Mouse (Mus musculus): Measurements from ENCODE around the gene Gigyf1. TPM values are rescaled to one million over a fixed set of nuclear protein-coding genes. Genes with fewer than 3 reads are reported as not detected.
A peak's percentile ranks its signal among the peaks of the same experiment; 100 is the strongest.

Gigyf1 gene
- polyA plus RNA-seq, 1 experiment from 2014 or later: 17.3 TPM

GRCm38 (mm10) chr5:137568223-137568798, 50.0 kb downstream of the Gigyf1 start:
- ATAC-seq (ENCODE audit: low read depth): no peak
- H3K4me2 ChIP-seq: no peak overlapping the region
- H3K4me1 ChIP-seq (replicated peaks): no peaks in the 10 kb centered on the region
- no peak overlapping the region for H3K4me3 ChIP-seq
- peaks cover 6% of the 10 kb centered on the region; the same call in 1 of the 2 replicates for H3K27me3 ChIP-seq
- H3K9me3 ChIP-seq: no peaks in the 10 kb centered on the region
- no peak overlapping the region for H3K27ac ChIP-seq (replicated peaks)
- no peak overlapping the region for H3K9ac ChIP-seq
- 83% methylated on average over 8 of the region's 8 CpGs for WGBS
- H3K36me3 ChIP-seq: peaks cover 36% of the 10 kb centered on the region

DNA sequence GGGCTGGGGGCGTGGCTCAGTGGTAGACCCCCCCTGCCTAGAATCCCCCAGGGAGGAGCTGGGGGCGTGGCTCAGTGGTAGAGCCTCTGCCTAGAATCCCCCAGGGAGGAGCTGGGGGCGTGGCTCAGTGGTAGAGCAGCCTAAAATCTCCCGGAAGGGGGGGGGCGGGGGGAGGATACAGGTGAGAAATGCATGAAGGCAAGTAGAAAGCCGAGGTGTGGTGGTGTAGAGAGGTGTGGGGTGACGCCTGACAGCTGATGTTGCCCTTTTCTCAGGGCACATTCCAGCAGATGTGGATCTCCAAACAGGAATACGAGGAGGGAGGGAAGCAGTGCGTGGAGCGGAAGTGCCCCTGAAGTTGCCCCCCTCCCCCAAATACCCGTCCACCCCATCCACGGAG, 50.7 kb downstream of the Gigyf1 start:
- no peaks in the 10 kb centered on the region for H3K4me1 ChIP-seq (replicated peaks)
- WGBS: 75% methylated on average over 12 of the region's 12 CpGs
- H3K9ac ChIP-seq: no peak overlapping the region
- peaks cover 6% of the 10 kb centered on the region; the same call in 1 of the 2 replicates for H3K27me3 ChIP-seq
- H3K36me3 ChIP-seq: peaks cover 36% of the 10 kb centered on the region
- no peak for ATAC-seq (ENCODE audit: low read depth)
- no peak overlapping the region for H3K4me3 ChIP-seq
- no peak overlapping the region for H3K27ac ChIP-seq (replicated peaks)
- no peak overlapping the region for H3K4me2 ChIP-seq
- H3K9me3 ChIP-seq: no peaks in the 10 kb centered on the region

- WGBS: 30% methylated on average over 9 of the region's 9 CpGs
- no peak within 1 kb of the TSS for H3K27ac ChIP-seq (replicated peaks)
- H3K4me3 ChIP-seq: no peak within 1 kb of the TSS
- no peak for ATAC-seq (ENCODE audit: low read depth)
- H3K4me1 ChIP-seq (replicated peaks): 0 out of 2 replicates have a peak, but pooled peaks cover 5% of the 10 kb centered on the region
- H3K9me3 ChIP-seq: no peaks in the 10 kb centered on the region
- peaks cover 6% of the 10 kb centered on the region; the same call in 1 of the 2 replicates for H3K27me3 ChIP-seq
- H3K36me3 ChIP-seq: peaks cover 31% of the 10 kb centered on the region
- no peak within 1 kb of the TSS for H3K4me2 ChIP-seq
- no peak within 1 kb of the TSS for H3K9ac ChIP-seq
Measured at GRCm38 (mm10) chr5:137569665-137570064, 51.3 kb downstream of the Gigyf1 start, which contains the start of gene Tfr2. TSS of gene Tfr2 (plus strand) at chr5:137569840.

DNA sequence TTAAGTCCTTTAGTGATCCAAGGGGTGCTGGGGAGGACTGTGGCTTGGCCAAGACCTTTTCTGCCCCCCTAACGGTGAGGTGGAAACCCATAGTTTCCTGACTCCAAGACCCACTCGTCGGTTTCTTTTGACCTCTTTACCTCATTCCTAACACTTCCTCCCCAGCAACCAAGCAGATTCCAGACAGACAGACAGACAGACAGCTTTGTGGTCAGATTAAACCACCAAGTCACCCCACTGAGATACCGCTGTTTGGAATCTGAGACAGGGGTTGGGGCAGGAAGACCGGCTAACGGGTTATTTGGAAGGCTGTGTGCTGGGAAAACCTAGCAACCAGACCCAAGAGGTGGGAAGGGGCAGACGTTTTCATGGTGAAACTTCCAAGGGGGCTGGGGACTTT, 51.8 kb downstream of the Gigyf1 start:
- H3K9ac ChIP-seq: no peak overlapping the region
- peaks cover 26% of the 10 kb centered on the region for H3K36me3 ChIP-seq
- H3K4me2 ChIP-seq: no peak overlapping the region
- no peak overlapping the region for H3K4me3 ChIP-seq
- H3K9me3 ChIP-seq: no peaks in the 10 kb centered on the region
- ATAC-seq (ENCODE audit: low read depth): no peak
- 0 out of 2 replicates have a peak, but pooled peaks cover 6% of the 10 kb centered on the region for H3K4me1 ChIP-seq (replicated peaks)
- WGBS: 63% methylated on average over 7 of the region's 7 CpGs
- peaks cover 8% of the 10 kb centered on the region for H3K27me3 ChIP-seq
- no peak overlapping the region for H3K27ac ChIP-seq (replicated peaks)

GRCm38 (mm10) chr5:137570691-137571586, 52.6 kb downstream of the Gigyf1 start:
- Histone ChIP-seq H3K9ac (no peak overlapping the region), H3K4me3 (no peak overlapping the region), H3K36me3 (peaks cover 19% of the 10 kb centered on the region), H3K27ac (replicated peaks) (no peak overlapping the region), H3K4me2 (no peak overlapping the region), H3K27me3 (peaks cover 9% of the 10 kb centered on the region), H3K9me3 (no peaks in the 10 kb centered on the region), H3K4me1 (replicated peaks) (0 out of 2 replicates have a peak, but pooled peaks cover 6% of the 10 kb centered on the region)
- no peak for ATAC-seq (ENCODE audit: low read depth)
- 84% methylated on average over 17 of the region's 17 CpGs for WGBS

DNA sequence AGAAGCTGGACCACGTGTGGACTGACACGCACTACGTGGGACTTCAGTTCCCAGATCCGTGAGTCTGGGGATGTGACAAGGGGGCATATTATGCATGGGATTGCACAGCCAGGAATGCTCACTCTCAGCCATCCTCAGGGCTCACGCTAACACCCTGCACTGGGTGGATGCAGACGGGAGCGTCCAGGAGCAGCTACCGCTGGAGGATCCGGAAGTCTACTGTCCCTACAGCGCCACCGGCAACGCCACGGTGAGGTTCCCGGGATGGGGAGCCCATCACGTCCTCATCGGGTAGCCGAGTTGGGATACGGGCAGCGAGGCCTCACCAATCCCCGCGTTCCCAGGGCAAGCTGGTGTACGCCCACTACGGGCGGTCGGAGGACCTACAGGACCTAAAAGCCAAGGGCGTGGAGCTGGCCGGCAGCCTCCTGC, 56.1 kb downstream of the Gigyf1 start:
- ATAC-seq (ENCODE audit: low read depth): peak; percentile 63
- peak overlapping the region; percentile 51 for H3K4me2 ChIP-seq
- no peak overlapping the region for H3K27ac ChIP-seq (replicated peaks)
- WGBS: 7% methylated on average over 27 of the region's 27 CpGs
- no peaks in the 10 kb centered on the region for H3K36me3 ChIP-seq
- 0 out of 2 replicates have a peak, but pooled peaks cover 6% of the 10 kb centered on the region for H3K4me1 ChIP-seq (replicated peaks)
- H3K9me3 ChIP-seq: no peaks in the 10 kb centered on the region
- H3K4me3 ChIP-seq: peak overlapping the region; percentile 20; the same call in 1 of the 2 replicates
- H3K9ac ChIP-seq: peak overlapping the region; percentile 54
- peaks cover 9% of the 10 kb centered on the region for H3K27me3 ChIP-seq

Small RNA genes lying within 50 kb of the gene (microRNA-seq; reads per million reads assigned to microRNA genes)
- gene Mir6418: not detected

Other genes starting within 250 kb of the Gigyf1 start
- 37.8 and 40.6 TPM in 2 replicates for gene Ache, start 231.0 kb upstream of the Gigyf1 start, polyA plus RNA-seq (2015; fragmentation: Nextera tagmentation; extraction: Ambion mirVana)
- gene Ufsp1, start 223.9 kb upstream of the Gigyf1 start, polyA plus RNA-seq (2015; fragmentation: Nextera tagmentation; extraction: Ambion mirVana): 15.1 and 18.3 TPM in 2 replicates
- gene Srrt, start 210.9 kb upstream of the Gigyf1 start, polyA plus RNA-seq (2015; fragmentation: Nextera tagmentation; extraction: Ambion mirVana): 102 and 115 TPM in 2 replicates
- 17.7 and 23.8 TPM in 2 replicates for gene Trip6, start 204.1 kb upstream of the Gigyf1 start, polyA plus RNA-seq (2015; fragmentation: Nextera tagmentation; extraction: Ambion mirVana)
- gene Slc12a9, start 185.0 kb upstream of the Gigyf1 start, polyA plus RNA-seq (2015; fragmentation: Nextera tagmentation; extraction: Ambion mirVana): 26.9 and 27.4 TPM in 2 replicates
- 10.8 and 13.4 TPM in 2 replicates for gene Ephb4, start 168.4 kb upstream of the Gigyf1 start, polyA plus RNA-seq (2015; fragmentation: Nextera tagmentation; extraction: Ambion mirVana)
- gene Zan, start 41.5 kb upstream of the Gigyf1 start, polyA plus RNA-seq (2015; fragmentation: Nextera tagmentation; extraction: Ambion mirVana): 0.06 and 0.08 TPM in 2 replicates
- gene Pop7, start 16.0 kb upstream of the Gigyf1 start, polyA plus RNA-seq (2015; fragmentation: Nextera tagmentation; extraction: Ambion mirVana): 79.7 and 80.1 TPM in 2 replicates
- not detected in 2 replicates for gene Epo, start 14.7 kb downstream of the Gigyf1 start, polyA plus RNA-seq (2015; fragmentation: Nextera tagmentation; extraction: Ambion mirVana)
- 486 and 510 TPM in 2 replicates for gene Gnb2, start 15.0 kb downstream of the Gigyf1 start, polyA plus RNA-seq (2015; fragmentation: Nextera tagmentation; extraction: Ambion mirVana)
- 203 and 222 TPM in 2 replicates for gene Actl6b, start 35.0 kb downstream of the Gigyf1 start, polyA plus RNA-seq (2015; fragmentation: Nextera tagmentation; extraction: Ambion mirVana)
- gene Tfr2, start 51.3 kb downstream of the Gigyf1 start, polyA plus RNA-seq (2015; fragmentation: Nextera tagmentation; extraction: Ambion mirVana): 3.0 and 3.2 TPM in 2 replicates
- gene Mospd3, start 82.5 kb downstream of the Gigyf1 start, polyA plus RNA-seq (2015; fragmentation: Nextera tagmentation; extraction: Ambion mirVana): 50.0 and 58.1 TPM in 2 replicates
- gene Pcolce, start 95.2 kb downstream of the Gigyf1 start, polyA plus RNA-seq (2015; fragmentation: Nextera tagmentation; extraction: Ambion mirVana): 40.6 and 42.7 TPM in 2 replicates
- 0.17 and 0.20 TPM in 2 replicates for gene Fbxo24, start 110.5 kb downstream of the Gigyf1 start, polyA plus RNA-seq (2015; fragmentation: Nextera tagmentation; extraction: Ambion mirVana)
- 23.8 and 24.5 TPM in 2 replicates for gene Lrch4, start 110.6 kb downstream of the Gigyf1 start, polyA plus RNA-seq (2015; fragmentation: Nextera tagmentation; extraction: Ambion mirVana)
- 6.7 and 7.9 TPM in 2 replicates for gene Gm20605, start 110.6 kb downstream of the Gigyf1 start, polyA plus RNA-seq (2015; fragmentation: Nextera tagmentation; extraction: Ambion mirVana)
- gene Sap25, start 122.8 kb downstream of the Gigyf1 start, polyA plus RNA-seq (2015; fragmentation: Nextera tagmentation; extraction: Ambion mirVana): 5.6 and 6.5 TPM in 2 replicates
- gene Irs3, start 127.2 kb downstream of the Gigyf1 start, polyA plus RNA-seq (2015; fragmentation: Nextera tagmentation; extraction: Ambion mirVana): 0.20 TPM in 1 of 2 replicates, not detected in the other
- gene Agfg2, start 166.2 kb downstream of the Gigyf1 start, polyA plus RNA-seq (2015; fragmentation: Nextera tagmentation; extraction: Ambion mirVana): 15.5 and 16.6 TPM in 2 replicates
- 23.4 and 25.4 TPM in 2 replicates for gene Nyap1, start 223.1 kb downstream of the Gigyf1 start, polyA plus RNA-seq (2015; fragmentation: Nextera tagmentation; extraction: Ambion mirVana)
- gene Tsc22d4, start 227.2 kb downstream of the Gigyf1 start, polyA plus RNA-seq (2015; fragmentation: Nextera tagmentation; extraction: Ambion mirVana): 76.8 and 86.9 TPM in 2 replicates

Measured in neural tube, embryonic 13.5 days (tissue).